Mouse (Mus musculus) adrenal gland, postnatal 4 days (tissue): ENCODE measurements around the gene Nudt4. TPM values are rescaled to one million over a fixed set of nuclear protein-coding genes. Genes with fewer than 3 reads are reported as not detected.
"Not testable (repeated sequence)": the region's sequence is repeated elsewhere in the genome, so short reads cannot be mapped to it uniquely, and the experiment has no call there.

Experiments used
- DNase-seq, 2 experiments: peaks; one replicate each; pipeline ENCODE4 v3.0.0; 2021 to 2022; ENCODE audit warnings: low spot score in 2 of 2, mixed read lengths in 2 of 2
- total RNA-seq, 2 experiments: library from RNA; stranded (reverse); gene quantifications; 2 replicates each; pipeline ENCODE4 v1.2.3; 2021

Gene Nudt4
- total RNA-seq, 2 experiments from 2014 or later, result 126 to 147 TPM

GRCm38 (mm10) chr10:95568016-95568415, 4.1 kb upstream of the Nudt4 start:
- no peak for DNase-seq

- no peak for DNase-seq
Measured at GRCm38 (mm10) chr10:95567550-95567949, 3.6 kb upstream of the Nudt4 start.

GRCm38 (mm10) chr10:95566786-95567185, 2.8 kb upstream of the Nudt4 start:
- DNase-seq, result no peak

- DNase-seq, result no peak
Measured at GRCm38 (mm10) chr10:95565156-95565854, 1.4 kb upstream of the Nudt4 start.

- DNase-seq, result peak in 1 of 2 experiments; percentile 10
Measured at GRCm38 (mm10) chr10:95562859-95563841, 796 bp downstream of the Nudt4 start.

- no peak for DNase-seq
Measured at GRCm38 (mm10) chr10:95562395-95562794, 1.6 kb downstream of the Nudt4 start.

- no peak for DNase-seq
Measured at GRCm38 (mm10) chr10:95561616-95562015, 2.3 kb downstream of the Nudt4 start.

GRCm38 (mm10) chr10:95560394-95560983, 3.5 kb downstream of the Nudt4 start:
- DNase-seq, result no peak

GRCm38 (mm10) chr10:95559426-95559825, 4.5 kb downstream of the Nudt4 start:
- no peak for DNase-seq

GRCm38 (mm10) chr10:95557337-95557828, 6.6 kb downstream of the Nudt4 start:
- no peak for DNase-seq

- no peak for DNase-seq
Measured at GRCm38 (mm10) chr10:95555866-95556265, 8.1 kb downstream of the Nudt4 start.

- DNase-seq, result no peak
Measured at GRCm38 (mm10) chr10:95552326-95552725, 11.6 kb downstream of the Nudt4 start.

- no peak for DNase-seq
Measured at GRCm38 (mm10) chr10:95551752-95552151, 12.2 kb downstream of the Nudt4 start.

GRCm38 (mm10) chr10:95550506-95550905, 13.4 kb downstream of the Nudt4 start:
- no peak for DNase-seq

- DNase-seq, result not testable (repeated sequence)
Measured at GRCm38 (mm10) chr10:95549080-95549479, 14.9 kb downstream of the Nudt4 start.

- DNase-seq, result no peak
Measured at GRCm38 (mm10) chr10:95548154-95548826, 15.7 kb downstream of the Nudt4 start.

- no peak for DNase-seq
Measured at GRCm38 (mm10) chr10:95546178-95546577, 17.8 kb downstream of the Nudt4 start.

GRCm38 (mm10) chr10:95545051-95545450, 18.9 kb downstream of the Nudt4 start:
- DNase-seq, result no peak

GRCm38 (mm10) chr10:95544651-95545050, 19.3 kb downstream of the Nudt4 start:
- no peak for DNase-seq

GRCm38 (mm10) chr10:95544004-95544403, 19.9 kb downstream of the Nudt4 start:
- DNase-seq, result no peak

GRCm38 (mm10) chr10:95543377-95543776, 20.6 kb downstream of the Nudt4 start:
- no peak for DNase-seq
